Mouse (Mus musculus) erythroblast, embryonic 14.5 days (primary cell): ENCODE data around the gene Ap3d1.

ENCODE experiments used
- GATA1 ChIP-seq: IDR thresholded peaks from 2 replicates; pipeline ENCODE4 v1.6.1; 2012; ENCODE audit warnings: low read length, inconsistent platforms, mixed read lengths
- TAL1 ChIP-seq: IDR thresholded peaks from 3 replicates; pipeline ENCODE4 v1.6.1; 2012; ENCODE audit warnings: low read length, inconsistent platforms, mixed read lengths

GRCm38 (mm10) chr10:80700732-80701131 is 41.3 kb downstream of the Ap3d1 start:
- TF ChIP-seq TAL1 (no peak), GATA1 (no peak)
